8 mouse cellular contexts compared by ENCODE assay signal in genomic region chr7:4776861-4777830, GRCm38 (mm10). TPM values are rescaled to one million over a fixed set of nuclear protein-coding genes. Genes with fewer than 3 reads are reported as not detected.
DNase-seq lines count a peak whose midpoint lies in the region; ATAC-seq and TF ChIP-seq lines count a peak whose summit lies in the region.

No protein-coding gene starts in this region.

- TF ChIP-seq CTCF in left cerebral cortex, adult 2 months (IDR thresholded peaks at IDR 0.05) = no peak

- H3K27me3 ChIP-seq in heart, embryonic 11.5 days (ENCODE audit: control insufficient read depth, insufficient read depth, low read length) = peaks cover 59% of the 10 kb centered on the region
- peaks cover 41% of the 10 kb centered on the region for H3K27me3 ChIP-seq in lung, embryonic 16.5 days (ENCODE audit: control insufficient read depth, insufficient read depth, low read depth, low read length)

- no peaks in the 10 kb centered on the region for H3K36me3 ChIP-seq in heart, embryonic 11.5 days (ENCODE audit: control insufficient read depth, insufficient read depth, low read length)
- no peaks in the 10 kb centered on the region for H3K36me3 ChIP-seq in lung, embryonic 16.5 days (ENCODE audit: control insufficient read depth, insufficient read depth, low read length)

- intact Hi-C loops in left cerebral cortex, adult 2 months (cut with DNase I) = no loop called here

- H3K4me1 ChIP-seq in heart, embryonic 11.5 days (ENCODE audit: control insufficient read depth, insufficient read depth, low read length) = peaks cover 12% of the 10 kb centered on the region
- H3K4me1 ChIP-seq in lung, embryonic 16.5 days (replicated peaks; ENCODE audit: control insufficient read depth, insufficient read depth, low read length) = peaks cover 5% of the 10 kb centered on the region

- H3K27ac ChIP-seq in left cerebral cortex, adult 2 months = no peak overlapping the region
- H3K27ac ChIP-seq in heart, embryonic 11.5 days (ENCODE audit: low read depth, low read length) = no peak overlapping the region
- no peak overlapping the region for H3K27ac ChIP-seq in lung, embryonic 16.5 days (ENCODE audit: low read length)

- no peak for DNase-seq in left cerebral cortex, adult 2 months (ENCODE audit: extremely low spot score in 1 of 2, low spot score in 2 of 2)
- DNase-seq in left cerebral cortex, adult 9 months (ENCODE audit: low spot score in 2 of 2) = no peak
- peak; percentile 88 for DNase-seq in embryo, embryonic 11 days
- DNase-seq in kidney, adult 8-10 months = peak; percentile 36 to 50
- DNase-seq in retina, postnatal 1 day = peak; percentile 82
- DNase-seq in layer of hippocampus, postnatal 36 days = no peak

- H3K9me3 ChIP-seq in heart, embryonic 11.5 days (replicated peaks; ENCODE audit: control insufficient read depth, low read length) = no peaks in the 10 kb centered on the region
- H3K9me3 ChIP-seq in lung, embryonic 16.5 days (ENCODE audit: control insufficient read depth, low read length) = no peaks in the 10 kb centered on the region

- peak; percentile 56 for ATAC-seq in heart, embryonic 11.5 days (replicated peaks; ENCODE audit: insufficient number of reproducible peaks, low FRiP score, low TSS enrichment)
- ATAC-seq in lung, embryonic 16.5 days (ENCODE audit: low read depth) = peak; percentile 68

- H3K4me2 ChIP-seq in heart, embryonic 11.5 days = peak overlapping the region; percentile 58
- H3K4me2 ChIP-seq in lung, embryonic 16.5 days (ENCODE audit: low read depth, low read length) = peak overlapping the region; percentile 61

- 1% methylated on average over 39 of the region's 56 CpGs for WGBS in heart, embryonic 11.5 days (ENCODE audit: insufficient replicate concordance)
- WGBS in lung, embryonic 16.5 days = 1% methylated on average over 32 of the region's 56 CpGs

- peak overlapping the region; percentile 34; the same call in 1 of the 2 replicates for H3K9ac ChIP-seq in heart, embryonic 11.5 days (ENCODE audit: low read depth, low read length)
- H3K9ac ChIP-seq in lung, embryonic 16.5 days (ENCODE audit: low read length) = peak overlapping the region; percentile 45

- H3K4me3 ChIP-seq in left cerebral cortex, adult 2 months = peak overlapping the region; percentile 31
- peak overlapping the region; percentile 30 for H3K4me3 ChIP-seq in heart, embryonic 11.5 days (ENCODE audit: low read depth, low read length)
- H3K4me3 ChIP-seq in lung, embryonic 16.5 days (ENCODE audit: low read length) = peak overlapping the region; percentile 44

RNA-seq across cellular contexts. Expression of gene Il11, which starts 5.5 kb away (rescaled TPM):
- total RNA-seq in left cerebral cortex, adult 2 months (2021) = under 1 TPM; 0.36 to 0.58 TPM
- not detected in 2 replicates for polyA plus RNA-seq in heart, embryonic 11.5 days (2014; fragmentation: Nextera tagmentation; extraction: Ambion mirVana)
- polyA plus RNA-seq in lung, embryonic 16.5 days (2015; fragmentation: Nextera tagmentation; extraction: Ambion mirVana) = 0.18 and 0.19 TPM in 2 replicates
- total RNA-seq in layer of hippocampus, postnatal 36 days (2021) = under 1 TPM in 1 of 2 experiments, not detected in 1; 0.47 TPM

RNA-seq across cellular contexts. Expression of gene Tmem190, which starts 5.6 kb away (rescaled TPM):
- not detected for total RNA-seq in left cerebral cortex, adult 2 months (2021)
- polyA plus RNA-seq in heart, embryonic 11.5 days (2014; fragmentation: Nextera tagmentation; extraction: Ambion mirVana) = not detected in 2 replicates
- polyA plus RNA-seq in lung, embryonic 16.5 days (2015; fragmentation: Nextera tagmentation; extraction: Ambion mirVana) = 0.34 and 0.48 TPM in 2 replicates
- total RNA-seq in layer of hippocampus, postnatal 36 days (2021) = not detected

RNA-seq across cellular contexts. Expression of gene Fam71e2, which starts 6.0 kb away (rescaled TPM):
- not detected for total RNA-seq in left cerebral cortex, adult 2 months (2021)
- not detected in 2 replicates for polyA plus RNA-seq in heart, embryonic 11.5 days (2014; fragmentation: Nextera tagmentation; extraction: Ambion mirVana)
- not detected in 2 replicates for polyA plus RNA-seq in lung, embryonic 16.5 days (2015; fragmentation: Nextera tagmentation; extraction: Ambion mirVana)
- total RNA-seq in layer of hippocampus, postnatal 36 days (2021) = not detected

RNA-seq across cellular contexts. Expression of gene Tmem238, which starts 12.3 kb away (rescaled TPM):
- 1 to 10 TPM; 2.5 to 4.0 TPM for total RNA-seq in left cerebral cortex, adult 2 months (2021)
- polyA plus RNA-seq in heart, embryonic 11.5 days (2014; fragmentation: Nextera tagmentation; extraction: Ambion mirVana) = 2.2 and 2.4 TPM in 2 replicates
- polyA plus RNA-seq in lung, embryonic 16.5 days (2015; fragmentation: Nextera tagmentation; extraction: Ambion mirVana) = 14.7 and 17.9 TPM in 2 replicates
- total RNA-seq in layer of hippocampus, postnatal 36 days (2021) = 1 to 10 TPM; 1.4 to 2.0 TPM

RNA-seq across cellular contexts. Expression of gene Rpl28, which starts 15.5 kb away (rescaled TPM):
- total RNA-seq in left cerebral cortex, adult 2 months (2021) = 100 to 1,000 TPM; 421 to 437 TPM
- polyA plus RNA-seq in heart, embryonic 11.5 days (2014; fragmentation: Nextera tagmentation; extraction: Ambion mirVana) = 143 and 156 TPM in 2 replicates
- polyA plus RNA-seq in lung, embryonic 16.5 days (2015; fragmentation: Nextera tagmentation; extraction: Ambion mirVana) = 337 and 342 TPM in 2 replicates
- 100 to 1,000 TPM; 454 to 487 TPM for total RNA-seq in layer of hippocampus, postnatal 36 days (2021)

Comparison
In these comparisons a context has a peak if more than half of its experiments do, and no peak if none do; other contexts are left out.
1. DNase-seq: peak in embryo, embryonic 11 days (single experiment), kidney, adult 8-10 months (2 of 2) and retina, postnatal 1 day (single experiment); none in left cerebral cortex, adult 2 months (0 of 2), left cerebral cortex, adult 9 months (0 of 2) and layer of hippocampus, postnatal 36 days (0 of 2).
2. Peak in every context shown above with its lines, with median percentiles within 50 percentile points of each other: H3K4me3 ChIP-seq.